Mouse (Mus musculus): Measurements from ENCODE around the gene B3galt5.

GRCm38 (mm10) chr16:96322739-96323138 lies 87.1 kb downstream of the B3galt5 start:
- TF ChIP-seq POLR2A (IDR thresholded peaks at IDR 0.05; ENCODE audit: borderline replicate concordance, insufficient read depth, low read length) (no peak), CTCF (IDR thresholded peaks at IDR 0.05; ENCODE audit: borderline replicate concordance, insufficient read depth, low read depth, low read length) (no peak)
